Mouse (Mus musculus) spleen, postnatal 14 days (tissue): ENCODE results near the gene Nudt5.

Experiments
- DNase-seq, 2 experiments: peaks; one replicate each; pipeline ENCODE4 v3.0.0; 2021 to 2022; ENCODE audit warnings: low spot score in 2 of 2

Gene Nudt5

GRCm38 (mm10) chr2:5867681-5868080 lies 22.9 kb downstream of the Nudt5 start:
- DNase-seq: no peak

GRCm38 (mm10) chr2:5869746-5870145 lies 24.9 kb downstream of the Nudt5 start:
- no peak for DNase-seq

GRCm38 (mm10) chr2:5877446-5877845 lies 32.6 kb downstream of the Nudt5 start:
- no peak for DNase-seq

GRCm38 (mm10) chr2:5888865-5889264 lies 44.0 kb downstream of the Nudt5 start:
- DNase-seq: no peak

- DNase-seq: no peak
These were observed 44.6 kb downstream of the Nudt5 start for GRCm38 (mm10) chr2:5889412-5889811.

- no peak for DNase-seq
These were observed 49.5 kb downstream of the Nudt5 start for GRCm38 (mm10) chr2:5894296-5894695.

GRCm38 (mm10) chr2:5894843-5895570 lies 50.2 kb downstream of the Nudt5 start, which contains the start of gene Sec61a2:
TSS of gene Sec61a2 (minus strand) at chr2:5895432.
- peak; percentile 99 to 100 for DNase-seq

- DNase-seq: peak in 1 of 2 experiments; percentile 18
These were observed 55.3 kb downstream of the Nudt5 start for GRCm38 (mm10) chr2:5900145-5900544.

GRCm38 (mm10) chr2:5906092-5906491 lies 61.3 kb downstream of the Nudt5 start:
- no peak for DNase-seq

GRCm38 (mm10) chr2:5906625-5907024 lies 61.8 kb downstream of the Nudt5 start:
- peak; percentile 21 to 54 for DNase-seq

GRCm38 (mm10) chr2:5911282-5911965 lies 66.6 kb downstream of the Nudt5 start:
- no peak for DNase-seq
